Mouse (Mus musculus) erythroblast, adult 5-6 weeks (primary cell): Measurements from ENCODE around the gene Nat8. TPM values are rescaled to one million over a fixed set of nuclear protein-coding genes. Genes with fewer than 3 reads are reported as not detected.
"Not testable (repeated sequence)": the region's sequence is repeated elsewhere in the genome, so short reads cannot be mapped to it uniquely, and the experiment has no call there.

Experiments
- ATAC-seq: replicated peaks from 2 replicates; pipeline ENCODE4 v1.8.0; 2016; ENCODE audit warnings: moderate number of reproducible peaks, mild to moderate bottlenecking, moderate TSS enrichment, inconsistent platforms; ENCODE audit not compliant: poor library complexity, low FRiP score, severe bottlenecking
- total RNA-seq, 2 experiments: library from RNA; stranded (forward) in 1 of 2; stranded (reverse) in 1 of 2; fragments of 150-400 nt in 1 of 2; fragments of 200-764, 138-1000 nt in 1 of 2; gene quantifications; 2 replicates each; pipeline versions ENCODE4 v1.2.3 to v1.2.4; 2015 to 2017; ENCODE audit warnings: low replicate concordance in 2 of 2

Gene Nat8
- total RNA-seq, 2 experiments from 2014 or later = not detected

- not testable (repeated sequence) for ATAC-seq
These were observed 5.4 kb upstream of the Nat8 start for GRCm38 (mm10) chr6:85837307-85837706.

- ATAC-seq = 0 out of 2 replicates have a peak, but pooled peaks have one; percentile 36
These were observed 4.9 kb upstream of the Nat8 start for GRCm38 (mm10) chr6:85836827-85837226.

- not testable (repeated sequence) for ATAC-seq
These were observed 4.2 kb upstream of the Nat8 start for GRCm38 (mm10) chr6:85836098-85836497.

- ATAC-seq = not testable (repeated sequence)
These were observed 3.2 kb upstream of the Nat8 start for GRCm38 (mm10) chr6:85835104-85835503.

GRCm38 (mm10) chr6:85834504-85835100 lies 2.7 kb upstream of the Nat8 start:
- not testable (repeated sequence) for ATAC-seq

GRCm38 (mm10) chr6:85829462-85829861 lies 2.4 kb downstream of the Nat8 start:
- no peak for ATAC-seq

GRCm38 (mm10) chr6:85825886-85826285 lies 6.0 kb downstream of the Nat8 start:
- ATAC-seq = no peak

GRCm38 (mm10) chr6:85823382-85824090 lies 8.3 kb downstream of the Nat8 start:
- ATAC-seq = no peak

GRCm38 (mm10) chr6:85822286-85822685 lies 9.6 kb downstream of the Nat8 start:
- no peak for ATAC-seq

- ATAC-seq = no peak
These were observed 11.0 kb downstream of the Nat8 start, which contains the start of the genes Nat8f6 and Nat8f5 for GRCm38 (mm10) chr6:85820837-85821236. TSS of gene Nat8f6 (minus strand) at chr6:85820954. TSS of gene Nat8f5 (minus strand) at chr6:85820972.

GRCm38 (mm10) chr6:85818338-85818737 lies 13.5 kb downstream of the Nat8 start:
- no peak for ATAC-seq

GRCm38 (mm10) chr6:85813339-85813738 lies 18.5 kb downstream of the Nat8 start:
- no peak for ATAC-seq

GRCm38 (mm10) chr6:85810942-85811537 lies 20.8 kb downstream of the Nat8 start:
- ATAC-seq = not testable (repeated sequence)

GRCm38 (mm10) chr6:85810514-85810913 lies 21.4 kb downstream of the Nat8 start:
- ATAC-seq = not testable (repeated sequence)

GRCm38 (mm10) chr6:85809784-85810183 lies 22.1 kb downstream of the Nat8 start:
- not testable (repeated sequence) for ATAC-seq

GRCm38 (mm10) chr6:85803180-85803579 lies 28.7 kb downstream of the Nat8 start:
- ATAC-seq = not testable (repeated sequence)

Other genes with a start within 250 kb of the Nat8 start
- 14.8 and 22.4 TPM in 2 replicates for gene Alms1, start 244.6 kb downstream of the Nat8 start, total RNA-seq (2015; ENCODE audit: low replicate concordance)
- 22.8 and 24.5 TPM in 2 replicates for gene Alms1, start 244.6 kb downstream of the Nat8 start, total RNA-seq (2017; ENCODE audit: low replicate concordance)
- not detected in 2 replicates for gene Nat8f7, start 118.9 kb downstream of the Nat8 start, total RNA-seq (2015; ENCODE audit: low replicate concordance)
- gene Nat8f7, start 118.9 kb downstream of the Nat8 start, total RNA-seq (2017; ENCODE audit: low replicate concordance) = not detected in 2 replicates
- not detected in 2 replicates for gene Nat8f3, start 66.3 kb downstream of the Nat8 start, total RNA-seq (2015; ENCODE audit: low replicate concordance)
- not detected in 2 replicates for gene Nat8f3, start 66.3 kb downstream of the Nat8 start, total RNA-seq (2017; ENCODE audit: low replicate concordance)
- gene Nat8f6, start 11.1 kb downstream of the Nat8 start, total RNA-seq (2015; ENCODE audit: low replicate concordance) = not detected in 2 replicates
- gene Nat8f6, start 11.1 kb downstream of the Nat8 start, total RNA-seq (2017; ENCODE audit: low replicate concordance) = 1.3 TPM in 1 of 2 replicates, not detected in the other
- gene Nat8f5, start 11.1 kb downstream of the Nat8 start, total RNA-seq (2015; ENCODE audit: low replicate concordance) = not detected in 2 replicates
- gene Nat8f5, start 11.1 kb downstream of the Nat8 start, total RNA-seq (2017; ENCODE audit: low replicate concordance) = not detected in 2 replicates
- not detected in 2 replicates for gene Nat8f2, start 37.1 kb upstream of the Nat8 start, total RNA-seq (2015; ENCODE audit: low replicate concordance)
- gene Nat8f2, start 37.1 kb upstream of the Nat8 start, total RNA-seq (2017; ENCODE audit: low replicate concordance) = not detected in 2 replicates
- not detected in 2 replicates for gene Nat8f4, start 72.8 kb upstream of the Nat8 start, total RNA-seq (2015; ENCODE audit: low replicate concordance)
- gene Nat8f4, start 72.8 kb upstream of the Nat8 start, total RNA-seq (2017; ENCODE audit: low replicate concordance) = 0.56 TPM in 1 of 2 replicates, not detected in the other
- gene Tprkb, start 79.8 kb upstream of the Nat8 start, total RNA-seq (2015; ENCODE audit: low replicate concordance) = 7.3 and 10.4 TPM in 2 replicates
- 4.3 and 11.9 TPM in 2 replicates for gene Tprkb, start 79.8 kb upstream of the Nat8 start, total RNA-seq (2017; ENCODE audit: low replicate concordance)
- not detected in 2 replicates for gene Nat8f1, start 83.6 kb upstream of the Nat8 start, total RNA-seq (2015; ENCODE audit: low replicate concordance)
- gene Nat8f1, start 83.6 kb upstream of the Nat8 start, total RNA-seq (2017; ENCODE audit: low replicate concordance) = 0.42 and 4.8 TPM in 2 replicates
- gene Dusp11, start 129.6 kb upstream of the Nat8 start, total RNA-seq (2015; ENCODE audit: low replicate concordance) = 64.8 and 77.0 TPM in 2 replicates
- gene Dusp11, start 129.6 kb upstream of the Nat8 start, total RNA-seq (2017; ENCODE audit: low replicate concordance) = 34.7 and 35.2 TPM in 2 replicates
- gene Figla, start 184.1 kb upstream of the Nat8 start, total RNA-seq (2015; ENCODE audit: low replicate concordance) = not detected in 2 replicates
- not detected in 2 replicates for gene Figla, start 184.1 kb upstream of the Nat8 start, total RNA-seq (2017; ENCODE audit: low replicate concordance)
- 126 and 151 TPM in 2 replicates for gene Add2, start 196.6 kb upstream of the Nat8 start, total RNA-seq (2015; ENCODE audit: low replicate concordance)
- gene Add2, start 196.6 kb upstream of the Nat8 start, total RNA-seq (2017; ENCODE audit: low replicate concordance) = 256 and 310 TPM in 2 replicates